Mouse (Mus musculus) T-helper 1 cell (primary cell): ENCODE measurements at regions not wholly inside any gene's neighbourhood (a gene's known extent, or its start where the extent isn't known, plus 50 kb on each side); places are given as distances from the start of the nearest gene placed in this dataset.
"Not testable (repeated sequence)": the region's sequence is repeated elsewhere in the genome, so short reads cannot be mapped to it uniquely, and the experiment has no call there.

Source experiments
- in situ Hi-C: fragments of 300-600 bp; cut with MboI, MseI; formaldehyde crosslinking; loops from one replicate; pipeline ENCODE4 v1.15.1; 2025; ENCODE audit warnings: high pct_unique_total_duplicates

GRCm38 (mm10) chr1:185937026-185937425 lies 180.1 kb downstream of the Lyplal1 start:
- in situ Hi-C loops, result no loop called here

- in situ Hi-C loops, result no loop called here
These were observed 177.2 kb downstream of the Lyplal1 start for GRCm38 (mm10) chr1:185939914-185940313.

GRCm38 (mm10) chr1:185940511-185940910 lies 176.6 kb downstream of the Lyplal1 start:
- in situ Hi-C loops, result no loop called here

- in situ Hi-C loops, result no loop called here
These were observed 165.9 kb downstream of the Lyplal1 start for GRCm38 (mm10) chr1:185951163-185951562.

- in situ Hi-C loops, result not testable (repeated sequence)
These were observed 161.3 kb downstream of the Lyplal1 start for GRCm38 (mm10) chr1:185955821-185956220.

GRCm38 (mm10) chr1:185957557-185957956 lies 159.6 kb downstream of the Lyplal1 start:
- in situ Hi-C loops, result no loop called here

- in situ Hi-C loops, result no loop called here
These were observed 158.8 kb downstream of the Lyplal1 start for GRCm38 (mm10) chr1:185958276-185958675.

- in situ Hi-C loops, result no loop called here
These were observed 154.5 kb downstream of the Lyplal1 start for GRCm38 (mm10) chr1:185962606-185963005.

GRCm38 (mm10) chr1:185963773-185964172 lies 153.3 kb downstream of the Lyplal1 start:
- in situ Hi-C loops, result no loop called here

GRCm38 (mm10) chr1:185964426-185964825 lies 152.7 kb downstream of the Lyplal1 start:
- in situ Hi-C loops, result no loop called here

- in situ Hi-C loops, result no loop called here
These were observed 149.9 kb downstream of the Lyplal1 start for GRCm38 (mm10) chr1:185967227-185967626.

- in situ Hi-C loops, result no loop called here
These were observed 149.3 kb downstream of the Lyplal1 start for GRCm38 (mm10) chr1:185967816-185968215.

- in situ Hi-C loops, result no loop called here
These were observed 148.5 kb downstream of the Lyplal1 start for GRCm38 (mm10) chr1:185968642-185969041.

- in situ Hi-C loops, result no loop called here
These were observed 147.9 kb downstream of the Lyplal1 start for GRCm38 (mm10) chr1:185969231-185969630.

- in situ Hi-C loops, result no loop called here
These were observed 140.0 kb downstream of the Lyplal1 start for GRCm38 (mm10) chr1:185977075-185977474.

- in situ Hi-C loops, result no loop called here
These were observed 127.7 kb downstream of the Lyplal1 start for GRCm38 (mm10) chr1:185989432-185989831.

- in situ Hi-C loops, result not testable (repeated sequence)
These were observed 117.0 kb downstream of the Lyplal1 start for GRCm38 (mm10) chr1:186000066-186000465.

- in situ Hi-C loops, result no loop called here
These were observed 103.7 kb downstream of the Lyplal1 start for GRCm38 (mm10) chr1:186013413-186013812.

- in situ Hi-C loops, result no loop called here
These were observed 102.9 kb downstream of the Lyplal1 start for GRCm38 (mm10) chr1:186014166-186014565.

GRCm38 (mm10) chr1:186015831-186016561 lies 101.1 kb downstream of the Lyplal1 start:
- in situ Hi-C loops, result no loop called here

GRCm38 (mm10) chr1:186017547-186017946 lies 99.6 kb downstream of the Lyplal1 start:
- in situ Hi-C loops, result no loop called here

- in situ Hi-C loops, result no loop called here
These were observed 97.6 kb downstream of the Lyplal1 start for GRCm38 (mm10) chr1:186019511-186019910.

GRCm38 (mm10) chr1:186031951-186032350 lies 85.2 kb downstream of the Lyplal1 start:
- in situ Hi-C loops, result no loop called here

- in situ Hi-C loops, result no loop called here
These were observed 82.7 kb downstream of the Lyplal1 start for GRCm38 (mm10) chr1:186034443-186034842.
